Mouse (Mus musculus) myocyte (in vitro differentiated cells): Measurements from ENCODE around the gene Crispld2.

Source experiments
- MYOG ChIP-seq, 3 experiments: IDR thresholded peaks; one replicate each; pipeline ENCODE4 v1.6.1; 2011; ENCODE audit warnings: control low read depth in 2 of 3, low read depth in 2 of 3, mild to moderate bottlenecking in 2 of 3; ENCODE audit not compliant: insufficient read length in 2 of 3, control insufficient read depth in 1 of 3, insufficient read depth in 1 of 3
- POLR2A ChIP-seq: IDR thresholded peaks from one replicate; pipeline ENCODE4 v1.6.1; 2011; ENCODE audit warnings: low read depth, mild to moderate bottlenecking, control low read depth, moderate library complexity; ENCODE audit not compliant: insufficient read length
- POLR2AphosphoS2 ChIP-seq: IDR thresholded peaks from one replicate; pipeline ENCODE4 v1.6.1; 2011; ENCODE audit warnings: low read depth, control low read depth; ENCODE audit not compliant: insufficient read length
- SRF ChIP-seq: IDR thresholded peaks from one replicate; pipeline ENCODE4 v1.6.1; 2011; ENCODE audit warnings: low read depth; ENCODE audit not compliant: control insufficient read depth, insufficient read length

- TF ChIP-seq MYOG (IDR thresholded peaks at IDR 0.05; ENCODE audit: control insufficient read depth in 1 of 3, insufficient read depth in 1 of 3, insufficient read length in 2 of 3, low read depth in 2 of 3) (peak in 1 of 3 experiments; percentile 45), POLR2A (no peak), POLR2AphosphoS2 (no peak), SRF (no peak)
Measured at GRCm38 (mm10) chr8:120062742-120063141, 70.5 kb downstream of the Crispld2 start.
